Mouse (Mus musculus) thymus, adult 2 months (tissue): Measurements from ENCODE around the gene Ifna4. TPM values are rescaled to one million over a fixed set of nuclear protein-coding genes. Genes with fewer than 3 reads are reported as not detected.

Experiments used
- DNase-seq: peaks from one replicate; pipeline ENCODE4 v3.0.0; 2021
- H3K27ac ChIP-seq: fragments of 200-500 bp; 2 replicates; pipeline ENCODE4 v1.5.1; 2012; ENCODE audit warnings: low read length, control low read depth; ENCODE audit not compliant: control insufficient read depth, insufficient read depth
- H3K27me3 ChIP-seq: fragments of 200-500 bp; 2 replicates; pipeline ENCODE4 v1.6.1; 2012; ENCODE audit warnings: mild to moderate bottlenecking, low read length, moderate library complexity, mixed read lengths; ENCODE audit not compliant: control insufficient read depth, insufficient read depth
- H3K36me3 ChIP-seq: fragments of 200-500 bp; 2 replicates; pipeline ENCODE4 v1.6.1; 2012; ENCODE audit warnings: mild to moderate bottlenecking, low read length, moderate library complexity; ENCODE audit not compliant: control insufficient read depth, insufficient read depth
- H3K4me1 ChIP-seq: fragments of 200-500 bp; replicated peaks from 2 replicates; pipeline ENCODE4 v1.6.1; 2012; ENCODE audit warnings: low read length; ENCODE audit not compliant: control insufficient read depth, insufficient read depth
- H3K4me3 ChIP-seq: fragments of 200-500 bp; 2 replicates; pipeline ENCODE4 v1.5.1; 2012; ENCODE audit warnings: mild to moderate bottlenecking, low read length, control low read depth, moderate library complexity; ENCODE audit not compliant: control insufficient read depth, insufficient read depth
- CTCF ChIP-seq: fragments of 200-500 bp; IDR thresholded peaks from 2 replicates; pipeline ENCODE4 v1.5.1; 2012; ENCODE audit warnings: mild to moderate bottlenecking, control low read depth, low read length, moderate library complexity, borderline replicate concordance; ENCODE audit not compliant: control insufficient read depth, poor library complexity, insufficient read depth; ENCODE audit errors: extremely low read depth
- POLR2A ChIP-seq: fragments of 200-500 bp; IDR thresholded peaks from 2 replicates; pipeline ENCODE4 v1.6.1; 2012; ENCODE audit warnings: mild to moderate bottlenecking, low read length, control low read depth, moderate library complexity; ENCODE audit not compliant: control insufficient read depth, poor library complexity, insufficient read depth; ENCODE audit errors: extremely low read depth
- WGBS: fragments of 180-500 bp; shearing (Covaris S2); methylation state at CpG from one replicate; pipeline ENCODE4 v1.1.7; 2018; 5-methylcytosine and 5-hydroxymethylcytosine counted together
- polyA plus RNA-seq: library from polyadenylated mRNA; depleted of rRNA; stranded (reverse); fragments of >200 nt; gene quantifications from 2 replicates; pipeline ENCODE4 v1.2.3, GENCODE M21; 2012

The Ifna4 gene
- polyA plus RNA-seq, 1 experiment = not detected

DNA sequence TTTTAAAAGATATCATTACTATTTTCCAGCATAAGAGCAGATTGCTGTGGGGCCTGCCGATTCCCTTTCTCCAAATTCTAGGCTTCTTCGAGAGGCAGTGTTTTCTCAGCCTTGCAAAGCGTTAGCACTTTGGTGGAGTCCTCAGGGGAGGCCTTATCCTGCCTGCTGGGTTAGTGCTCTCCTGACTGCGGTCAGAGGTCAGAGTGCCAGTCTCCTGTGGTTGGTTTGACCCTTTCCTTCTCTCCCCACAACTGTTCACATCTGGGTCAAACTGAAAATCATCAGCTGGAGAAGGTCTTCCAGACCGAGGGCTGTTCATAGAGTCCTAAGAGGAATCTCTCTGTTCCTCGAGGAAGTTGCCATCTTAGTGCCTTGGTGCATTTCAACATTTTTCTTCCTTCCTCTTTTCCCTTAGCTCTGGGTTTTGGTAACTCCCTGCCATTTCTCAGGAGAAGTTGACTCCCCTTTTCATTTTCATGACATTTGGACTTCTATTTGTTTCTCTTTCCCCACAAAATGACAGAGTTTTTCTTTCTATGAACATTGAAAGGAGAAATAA is 23.4 kb downstream of the Ifna4 start:
- H3K27ac ChIP-seq = peak overlapping the region; percentile 65
- H3K36me3 ChIP-seq = no peaks in the 10 kb centered on the region
- 6% methylated on average over 6 of the region's 6 CpGs for WGBS
- DNase-seq = no peak
- H3K27me3 ChIP-seq = no peaks in the 10 kb centered on the region
- no peak overlapping the region for H3K4me3 ChIP-seq
- TF ChIP-seq CTCF = no peak
- no peak for TF ChIP-seq POLR2A
- peaks cover 7% of the 10 kb centered on the region for H3K4me1 ChIP-seq

DNA sequence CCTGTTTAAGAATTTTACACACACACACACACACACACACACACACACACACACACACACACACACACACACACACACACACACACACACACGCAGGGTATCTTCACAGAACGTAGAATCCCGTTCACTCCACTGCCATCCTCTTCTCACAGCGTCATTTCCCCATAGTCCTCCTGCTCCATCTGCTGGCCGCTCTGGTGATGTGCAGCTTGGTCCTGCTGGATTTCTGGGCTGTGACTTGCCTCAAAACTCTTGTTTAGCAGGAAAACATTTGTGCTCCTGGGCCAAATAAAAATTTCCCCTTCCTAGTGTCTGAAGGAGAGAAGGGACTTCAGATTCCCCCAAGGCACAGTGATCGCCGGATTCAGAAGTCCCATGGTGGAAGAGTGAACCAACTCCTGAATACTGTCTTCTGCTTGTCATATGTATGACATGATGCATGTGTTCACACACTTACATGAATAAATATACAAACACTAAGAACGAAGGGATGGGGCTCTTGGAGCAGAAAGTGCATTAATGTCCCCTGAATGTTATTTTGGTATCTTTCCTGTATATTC is 25.8 kb downstream of the Ifna4 start:
- peak; percentile 87 for DNase-seq
- Histone ChIP-seq H3K4me3 (no peak overlapping the region; the same call in 1 of the 2 replicates), H3K27ac (no peak overlapping the region), H3K27me3 (no peaks in the 10 kb centered on the region), H3K4me1 (peaks cover 7% of the 10 kb centered on the region), H3K36me3 (no peaks in the 10 kb centered on the region)
- TF ChIP-seq POLR2A (no peak), CTCF (peak; percentile 85; the same call in 1 of the 2 replicates)
- WGBS = 2% methylated on average over 8 of the region's 8 CpGs

DNA sequence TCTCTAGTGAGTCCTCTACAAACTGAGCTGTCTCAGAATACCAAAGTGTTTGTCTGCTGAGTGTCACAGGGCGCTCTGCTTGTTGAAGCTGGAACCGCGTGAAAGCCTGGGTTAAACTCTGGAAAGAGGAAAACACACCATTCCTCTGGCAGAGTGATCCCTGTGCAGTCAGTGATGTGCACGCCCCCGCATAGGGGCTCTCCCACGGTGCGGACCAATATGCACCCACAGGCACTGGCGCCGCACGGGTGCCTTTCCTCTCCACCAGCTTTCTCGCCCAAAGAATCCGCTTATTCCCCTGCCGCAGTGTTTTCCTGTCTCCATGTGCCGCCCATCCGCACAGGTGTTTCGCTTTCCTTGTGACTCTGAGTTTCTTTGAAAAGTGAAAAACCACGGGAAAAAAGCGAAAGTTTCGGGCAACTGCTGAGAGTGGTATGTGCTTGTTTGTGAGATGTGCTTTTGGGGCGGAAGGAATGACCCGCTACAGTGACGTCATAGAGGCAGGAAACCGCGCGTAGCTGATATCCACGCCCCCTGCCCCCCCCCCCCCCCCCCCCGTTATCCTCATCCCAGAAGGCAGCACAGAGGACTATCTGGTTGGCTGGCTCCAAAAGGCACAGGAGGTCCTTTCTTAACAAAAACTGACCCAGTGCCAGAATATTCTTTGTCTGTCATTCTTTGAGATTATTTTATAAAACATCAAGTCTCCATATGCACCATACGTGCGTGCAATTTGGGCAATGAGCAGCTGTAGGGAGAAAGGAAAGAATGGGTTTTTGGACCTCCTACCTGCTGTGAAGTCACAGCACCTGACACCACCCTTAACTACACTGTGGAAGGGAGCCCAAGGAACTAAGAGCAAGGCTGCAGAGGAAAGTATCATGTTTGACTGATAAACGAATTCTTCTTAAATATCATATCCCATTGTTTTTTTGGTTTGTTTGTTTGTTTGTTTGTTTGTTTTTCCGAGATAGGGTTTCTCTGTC is 26.6 kb downstream of the Ifna4 start:
- TF ChIP-seq POLR2A (0 out of 2 replicates have a peak, but pooled peaks have one; percentile 37), CTCF (no peak)
- Histone ChIP-seq H3K27me3 (no peaks in the 10 kb centered on the region), H3K4me3 (peak overlapping the region; percentile 93), H3K36me3 (no peaks in the 10 kb centered on the region), H3K27ac (peak overlapping the region; percentile 67), H3K4me1 (peaks cover 7% of the 10 kb centered on the region)
- WGBS = 9% methylated on average over 31 of the region's 31 CpGs
- DNase-seq = peak; percentile 64

DNA sequence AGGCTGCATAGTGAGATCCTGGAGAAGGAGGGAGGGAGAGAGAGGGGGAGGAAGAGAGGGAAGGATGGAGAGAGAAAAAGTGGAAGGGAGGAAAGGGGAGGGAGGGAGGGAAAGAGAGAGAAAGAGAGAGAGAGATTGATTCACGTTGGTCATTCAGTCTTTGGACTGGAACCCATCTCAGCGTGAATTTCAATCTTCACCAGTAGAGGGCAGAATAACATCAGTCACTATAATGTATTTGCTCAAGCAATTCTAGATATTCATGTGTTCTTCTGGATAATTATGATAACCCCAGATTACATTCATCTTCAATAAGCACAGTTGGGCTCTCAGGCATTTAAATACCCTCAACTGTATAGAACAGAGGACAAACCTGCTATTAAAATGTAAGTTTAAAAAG is 31.0 kb downstream of the Ifna4 start:
- H3K4me3 ChIP-seq = no peak overlapping the region
- H3K27ac ChIP-seq = no peak overlapping the region
- H3K27me3 ChIP-seq = no peaks in the 10 kb centered on the region
- no peaks in the 10 kb centered on the region for H3K4me1 ChIP-seq
- no peak for TF ChIP-seq CTCF
- peak; percentile 26 for DNase-seq
- WGBS = 0% methylated on average over 2 of the region's 2 CpGs
- no peaks in the 10 kb centered on the region for H3K36me3 ChIP-seq

DNA sequence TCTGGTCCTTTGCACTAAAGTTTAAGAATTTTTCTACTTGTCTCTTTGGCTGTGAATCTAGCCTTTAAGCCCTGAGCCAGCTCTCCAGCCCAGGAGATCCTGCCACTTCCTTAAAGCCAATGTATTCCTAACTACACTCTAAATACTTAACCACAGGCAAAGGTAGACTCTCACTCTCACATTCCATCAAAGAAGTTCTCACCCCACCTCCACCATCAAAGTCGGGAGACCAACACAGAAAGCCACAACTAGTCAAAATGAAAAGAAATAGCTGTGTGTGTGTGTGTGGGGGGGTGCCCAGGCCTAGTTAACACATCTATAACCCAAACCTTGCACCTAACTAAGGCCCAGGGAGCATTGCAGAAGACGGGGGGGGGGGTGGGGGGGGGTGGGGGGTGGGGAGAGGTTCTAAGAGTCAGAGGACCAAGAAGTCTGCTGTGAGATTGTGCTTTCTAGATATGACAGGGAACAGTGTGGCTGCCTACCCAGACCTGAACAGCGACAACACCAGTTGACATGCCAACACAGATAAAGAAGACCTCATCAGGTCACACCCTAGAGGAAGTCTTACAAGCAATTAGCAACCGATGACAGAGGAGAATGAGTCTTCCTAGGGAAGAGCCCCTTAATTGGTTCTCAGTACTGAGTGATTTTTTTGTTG is 33.9 kb downstream of the Ifna4 start:
- DNase-seq = no peak
- 0 out of 2 replicates have a peak, but pooled peaks cover 3% of the 10 kb centered on the region for H3K4me1 ChIP-seq
- no peak overlapping the region for H3K27ac ChIP-seq

DNA sequence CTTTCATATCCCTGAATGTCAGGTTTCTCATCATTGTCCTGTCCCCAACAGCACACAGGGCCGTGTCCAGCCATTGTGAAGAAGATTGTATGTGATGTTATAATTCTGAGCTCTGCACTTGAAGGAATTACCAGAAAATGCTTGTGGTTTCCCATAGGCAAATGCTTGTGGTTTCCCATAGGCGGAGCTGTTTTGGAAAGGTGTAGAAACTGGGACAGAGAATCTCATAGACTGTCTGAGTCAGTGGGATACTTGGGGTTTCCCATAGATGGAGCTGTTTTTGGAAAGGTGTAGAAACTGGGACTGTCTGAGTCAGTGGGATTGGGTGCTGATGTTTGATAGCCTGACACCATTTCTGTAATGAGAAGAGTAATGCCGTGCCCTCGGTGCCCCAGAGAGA is 34.9 kb downstream of the Ifna4 start:
- no peak overlapping the region for H3K4me3 ChIP-seq
- H3K27ac ChIP-seq = no peak overlapping the region
- DNase-seq = no peak
- H3K4me1 ChIP-seq = 0 out of 2 replicates have a peak, but pooled peaks cover 3% of the 10 kb centered on the region
- 67% methylated on average over 4 of the region's 4 CpGs for WGBS
- H3K36me3 ChIP-seq = no peaks in the 10 kb centered on the region
- H3K27me3 ChIP-seq = no peaks in the 10 kb centered on the region
- TF ChIP-seq CTCF = no peak
- no peak for TF ChIP-seq POLR2A

More for the DNA sequence above, 33.9 kb downstream of the Ifna4 start:
- Histone ChIP-seq H3K4me3 (no peak overlapping the region), H3K36me3 (no peaks in the 10 kb centered on the region), H3K27me3 (no peaks in the 10 kb centered on the region)
- TF ChIP-seq CTCF = no peak
- TF ChIP-seq POLR2A = no peak
- 55% methylated on average over 4 of the region's 4 CpGs for WGBS
